Mouse (Mus musculus): ENCODE measurements around the gene Rbfox1.

Gene Rbfox1

DNA sequence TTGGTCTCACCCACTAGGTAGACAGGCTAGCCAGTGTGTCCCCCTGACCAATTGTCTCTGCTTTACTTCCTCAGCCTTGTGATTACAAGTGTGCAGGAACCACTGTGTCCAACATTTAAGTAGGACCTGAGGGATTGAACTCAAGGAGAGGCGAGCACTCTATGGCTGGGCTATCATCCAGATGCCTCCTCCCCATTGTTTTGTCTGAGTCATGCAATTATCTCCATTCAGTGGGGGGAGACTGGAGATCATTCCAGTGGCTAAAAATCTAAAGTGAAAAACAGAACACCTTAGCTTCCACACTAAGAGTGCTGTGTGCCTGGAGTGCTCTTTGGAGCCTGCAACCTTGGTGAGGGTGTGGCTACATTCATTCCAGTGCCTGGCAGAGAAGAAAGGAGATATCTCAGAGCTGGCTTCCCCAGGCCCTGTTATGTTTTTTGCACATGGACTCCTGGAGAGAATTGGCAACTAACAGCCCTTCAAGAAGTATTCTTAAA, 594.0 kb downstream of the Rbfox1 start:
- no peak for DNase-seq (ENCODE audit: low spot score in 2 of 2)

- DNase-seq (ENCODE audit: low spot score in 2 of 2) = no peak
Observed at GRCm38 (mm10) chr16:6479616-6480410, 594.7 kb downstream of the Rbfox1 start.

DNA sequence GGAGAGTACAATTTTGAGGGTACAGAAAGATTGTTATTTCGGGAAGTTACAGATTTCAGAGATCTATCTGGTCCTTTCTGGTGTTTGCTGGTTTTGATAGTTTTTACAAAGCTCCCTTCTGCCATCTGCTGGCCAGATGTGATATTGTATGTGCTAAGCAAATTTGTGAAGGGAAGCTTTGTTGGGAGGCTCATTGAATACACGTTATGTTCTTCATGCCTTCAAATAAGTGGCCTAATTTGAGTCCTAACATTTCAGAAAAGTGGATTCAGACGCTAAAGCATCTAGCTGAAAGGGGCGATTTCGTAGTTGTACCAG, 595.2 kb downstream of the Rbfox1 start:
- DNase-seq (ENCODE audit: low spot score in 2 of 2) = peak in 1 of 2 experiments; percentile 77

- DNase-seq (ENCODE audit: low spot score in 2 of 2) = no peak
Observed at GRCm38 (mm10) chr16:6483628-6484027, 598.5 kb downstream of the Rbfox1 start.

DNA sequence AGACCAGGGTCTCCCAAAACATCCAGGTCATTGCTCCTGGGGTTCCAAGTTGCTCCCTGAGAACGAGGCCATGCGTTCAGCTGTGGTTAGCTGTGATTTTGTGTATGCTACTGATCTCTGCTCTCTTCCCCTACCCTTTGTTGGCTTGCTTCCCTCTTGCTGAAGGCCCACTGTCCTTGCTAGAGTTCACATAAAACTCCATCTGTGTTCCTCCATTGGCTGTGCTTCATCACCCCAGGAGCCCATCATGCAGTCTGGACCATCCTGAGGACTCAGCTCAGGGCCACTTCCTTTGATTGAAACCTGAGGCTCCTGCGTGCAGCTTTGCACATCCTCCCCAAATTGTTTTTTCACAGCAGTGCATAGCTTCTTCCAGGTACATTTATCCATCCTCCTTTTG, 600.5 kb downstream of the Rbfox1 start:
- no peak for DNase-seq (ENCODE audit: low spot score in 2 of 2)

DNA sequence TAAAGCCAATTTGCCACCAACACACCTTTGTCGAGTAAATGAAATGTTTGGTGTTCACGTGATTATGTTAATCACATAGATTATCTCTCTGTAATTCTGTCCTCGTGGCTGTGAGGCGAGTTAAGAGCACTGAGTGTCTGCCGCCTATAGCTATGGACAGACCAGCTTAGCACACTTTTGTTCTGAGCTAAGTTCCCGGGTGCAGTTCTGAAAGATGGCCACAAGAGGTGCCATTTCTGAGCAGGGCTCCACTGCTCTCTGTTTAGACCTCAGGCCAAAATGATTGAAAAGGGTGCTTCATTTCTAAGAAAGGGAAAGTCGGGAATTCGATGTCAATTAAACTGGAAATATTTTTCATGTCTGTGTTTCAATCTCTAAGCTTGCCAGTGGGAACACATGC, 617.1 kb downstream of the Rbfox1 start:
- DNase-seq (ENCODE audit: low spot score in 2 of 2) = no peak

GRCm38 (mm10) chr16:6503573-6504331, 618.6 kb downstream of the Rbfox1 start:
- DNase-seq (ENCODE audit: low spot score in 2 of 2) = peak in 1 of 2 experiments; percentile 59

DNA sequence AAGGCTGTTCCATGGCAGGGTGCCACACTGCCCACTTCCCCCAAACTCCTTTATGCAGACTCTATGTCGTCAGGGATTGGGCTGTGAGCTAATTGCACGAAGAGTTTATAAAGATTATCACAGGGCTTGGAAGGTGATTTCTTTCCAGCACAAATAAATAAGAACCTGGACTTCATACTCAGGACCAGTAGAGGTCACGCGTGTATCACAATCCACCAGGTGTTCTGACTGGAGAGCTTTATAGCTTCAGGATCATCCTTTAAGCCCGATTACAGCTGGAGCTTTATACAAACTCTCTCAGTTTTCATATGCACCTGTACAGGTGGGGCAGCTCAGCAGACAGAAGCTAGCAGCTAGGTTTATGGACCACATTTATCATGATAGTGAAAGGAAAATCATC, 623.8 kb downstream of the Rbfox1 start:
- no peak for DNase-seq (ENCODE audit: low spot score in 2 of 2)

GRCm38 (mm10) chr16:6519474-6519873, 634.3 kb downstream of the Rbfox1 start:
- no peak for DNase-seq (ENCODE audit: low spot score in 2 of 2)

- DNase-seq (ENCODE audit: low spot score in 2 of 2) = no peak
Observed at GRCm38 (mm10) chr16:6525507-6526170, 640.5 kb downstream of the Rbfox1 start.

GRCm38 (mm10) chr16:6531459-6531858, 646.3 kb downstream of the Rbfox1 start:
- DNase-seq (ENCODE audit: low spot score in 2 of 2) = no peak

DNA sequence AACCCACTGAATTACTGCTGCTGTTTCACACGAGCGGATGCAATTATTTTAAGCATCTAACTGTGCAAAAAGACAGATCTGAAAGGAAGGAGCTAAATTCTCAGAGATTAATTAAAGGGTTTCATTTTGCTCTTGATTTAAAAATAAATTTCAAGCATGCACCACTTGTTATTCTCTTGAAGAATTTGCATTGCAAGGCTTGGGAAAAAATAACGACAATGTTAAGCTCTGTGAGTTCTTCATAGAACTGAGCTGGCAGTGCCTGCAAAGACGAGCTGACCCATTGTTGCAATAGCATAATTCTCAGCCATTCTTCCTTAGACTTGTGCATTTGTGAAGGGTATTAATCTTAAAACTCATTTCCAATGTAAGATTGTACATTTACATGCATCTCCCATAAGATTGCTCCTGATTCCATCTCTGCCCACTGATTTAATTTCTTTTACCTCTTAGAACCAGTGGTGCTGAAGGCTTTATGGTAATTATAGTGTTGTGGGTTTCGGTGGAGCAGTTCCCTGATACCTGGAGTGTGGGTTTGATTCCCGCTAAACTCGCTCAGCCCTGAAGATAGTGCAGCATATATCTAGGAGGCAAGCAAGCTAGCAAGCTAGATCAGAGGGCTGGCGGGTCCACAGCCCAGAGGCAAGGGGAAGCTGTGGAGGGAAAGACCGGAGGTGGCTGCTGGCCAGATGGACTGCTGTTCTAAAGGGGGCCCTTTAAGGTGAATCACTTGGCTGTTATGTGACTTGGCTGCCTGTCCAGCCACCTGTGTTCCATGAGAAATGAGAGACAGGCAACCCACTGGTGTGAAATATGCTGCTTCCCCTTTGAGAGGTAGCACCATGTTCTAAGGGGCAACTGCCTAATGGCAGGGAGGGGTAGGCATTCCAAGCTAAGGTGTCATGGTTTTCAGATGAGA, 647.2 kb downstream of the Rbfox1 start:
- DNase-seq (ENCODE audit: low spot score in 2 of 2) = no peak

GRCm38 (mm10) chr16:6555776-6556175, 670.6 kb downstream of the Rbfox1 start:
- no peak for DNase-seq (ENCODE audit: low spot score in 2 of 2)

DNA sequence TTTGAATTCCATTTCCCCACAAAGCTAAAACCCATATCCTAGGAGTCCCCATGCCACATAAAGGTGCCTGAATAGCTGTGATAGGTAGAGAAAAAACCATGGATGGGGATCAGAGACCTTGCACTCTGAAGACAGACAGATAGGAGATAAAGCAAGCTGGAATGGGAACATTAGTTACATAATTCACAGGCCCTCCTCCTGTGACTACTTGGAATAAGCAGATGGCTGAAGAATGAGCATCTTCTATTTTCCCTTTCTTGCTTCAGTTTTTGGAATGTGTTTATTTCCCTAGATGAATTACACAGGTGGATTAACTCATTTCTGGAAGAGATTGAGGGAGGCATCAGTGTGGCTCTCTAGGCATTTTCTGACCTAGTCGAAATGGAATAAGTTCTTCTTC, 672.6 kb downstream of the Rbfox1 start:
- no peak for DNase-seq (ENCODE audit: low spot score in 2 of 2)

DNA sequence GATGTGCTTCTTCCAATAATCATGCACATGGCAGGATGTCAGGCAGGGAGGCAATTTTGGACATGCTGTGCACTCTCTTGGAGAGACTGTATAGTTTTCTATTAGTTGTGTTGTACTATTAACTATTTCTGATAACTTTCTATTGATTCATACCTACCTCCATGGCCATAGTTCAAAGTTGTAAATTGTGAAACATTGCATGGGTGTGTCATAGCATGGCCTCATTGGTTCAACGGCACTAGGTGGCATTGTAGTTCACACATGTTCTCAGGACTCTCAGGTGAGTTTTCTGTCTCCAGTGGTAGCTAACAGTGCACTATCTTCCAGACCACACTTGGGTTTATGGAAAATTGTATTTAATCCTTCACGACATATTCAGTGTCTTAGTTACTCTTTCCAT, 699.5 kb downstream of the Rbfox1 start:
- DNase-seq (ENCODE audit: low spot score in 2 of 2) = no peak

DNA sequence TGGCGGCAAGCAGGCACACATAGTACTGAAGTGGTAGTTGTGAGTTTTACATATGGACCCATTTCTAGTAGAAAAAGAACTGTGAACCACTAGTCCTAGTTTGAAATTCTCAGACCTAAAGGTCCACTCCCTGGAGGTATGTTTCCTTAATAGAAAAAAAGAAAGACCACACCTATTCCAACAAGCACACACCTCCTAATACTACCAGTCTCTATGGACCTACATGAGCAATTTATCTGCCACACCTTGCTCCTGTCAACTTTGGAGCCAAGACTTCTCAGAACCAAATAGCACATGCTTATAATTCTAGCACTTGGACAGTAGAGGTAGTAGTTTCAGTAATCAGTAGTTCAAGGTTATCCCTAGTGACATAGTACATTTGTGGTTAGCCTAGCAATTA, 700.0 kb downstream of the Rbfox1 start:
- no peak for DNase-seq (ENCODE audit: low spot score in 2 of 2)

GRCm38 (mm10) chr16:6616526-6616925, 731.4 kb downstream of the Rbfox1 start:
- no peak for DNase-seq (ENCODE audit: low spot score in 2 of 2)

- DNase-seq (ENCODE audit: low spot score in 2 of 2) = no peak
Observed at GRCm38 (mm10) chr16:6640330-6640729, 755.2 kb downstream of the Rbfox1 start.

GRCm38 (mm10) chr16:6646941-6647340, 761.8 kb downstream of the Rbfox1 start:
- no peak for DNase-seq (ENCODE audit: low spot score in 2 of 2)

DNA sequence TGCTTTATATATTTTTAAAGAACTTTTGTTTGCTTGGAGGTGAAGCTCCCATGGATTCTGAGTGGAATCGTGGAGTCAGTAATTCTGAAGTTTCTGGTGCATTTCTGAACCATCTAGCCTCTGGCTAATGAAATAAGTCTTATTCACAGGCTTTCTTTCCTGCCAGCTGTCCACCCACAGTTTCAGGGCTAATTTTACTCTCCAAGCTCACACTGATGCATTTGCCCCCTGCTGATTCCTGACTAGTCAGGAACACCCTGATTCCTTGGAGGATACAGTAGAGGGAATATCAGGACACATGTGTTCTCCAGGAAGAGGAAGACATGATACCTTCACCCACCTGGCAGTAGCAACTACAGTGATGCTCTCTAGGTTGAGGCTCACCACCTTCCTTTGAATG, 763.6 kb downstream of the Rbfox1 start:
- no peak for DNase-seq (ENCODE audit: low spot score in 2 of 2)

DNA sequence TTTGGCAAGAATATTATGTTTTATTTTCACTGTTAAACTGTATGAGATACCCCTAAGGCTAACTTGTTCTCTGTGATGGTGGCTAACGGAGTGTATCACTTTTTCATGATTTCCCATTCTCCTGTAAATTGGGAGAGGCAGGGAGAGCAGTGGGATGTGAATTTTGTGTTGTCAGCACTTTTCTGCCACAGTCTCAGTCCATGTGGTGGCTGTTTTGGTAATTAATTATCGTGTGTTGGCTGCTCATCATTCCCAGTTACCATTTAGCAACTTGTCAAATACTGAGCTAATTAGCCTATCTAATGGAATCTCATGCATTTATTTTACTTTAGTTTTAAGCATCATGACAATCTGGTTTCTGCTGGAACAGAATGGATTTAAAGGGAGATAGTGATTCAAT, 773.4 kb downstream of the Rbfox1 start:
- no peak for DNase-seq (ENCODE audit: low spot score in 2 of 2)
